Comparison of ENCODE assay signal across 42 mouse cellular contexts in the genomic region with DNA sequence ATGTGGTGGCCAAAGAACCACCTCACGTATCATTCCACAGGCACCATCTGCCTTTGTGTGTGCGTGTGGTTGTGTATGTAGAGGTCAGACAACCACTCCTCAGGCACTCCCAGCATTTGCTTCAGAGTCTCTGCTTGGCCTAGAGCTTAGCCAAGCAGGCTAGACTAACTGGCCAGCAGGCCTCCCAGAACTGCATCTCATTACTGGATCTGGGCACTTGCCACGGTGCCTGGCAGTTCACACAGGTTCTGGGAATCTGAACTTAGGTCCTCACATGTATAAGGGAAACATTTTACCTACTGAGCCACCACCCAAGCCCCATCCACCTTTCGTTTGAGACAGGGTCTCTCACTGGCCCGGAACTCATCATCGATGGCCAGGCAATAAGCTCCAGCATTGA. TPM values are rescaled to one million over a fixed set of nuclear protein-coding genes. Genes with fewer than 3 reads are reported as not detected.
DNase-seq lines count a peak whose midpoint lies in the region; ATAC-seq and TF ChIP-seq lines count a peak whose summit lies in the region.
"Had no signal": no experiment of that assay in that cellular context is flagged by ENCODE, and none has a peak within 500 bp of the region (broad histone marks: within the 10 kb centered on the region; RNA-seq: fewer than 3 reads in every experiment).

No protein-coding gene starts in this region.

- H3K27me3 ChIP-seq in hindbrain, postnatal 0 days (ENCODE audit: insufficient read depth, low read length) = no peaks in the 10 kb centered on the region
- no peaks in the 10 kb centered on the region for H3K27me3 ChIP-seq in hindbrain, embryonic 10.5 days (ENCODE audit: insufficient read depth, poor library complexity, severe bottlenecking)
- H3K27me3 ChIP-seq: embryonic facial prominence, embryonic 13.5 days; forebrain, embryonic 12.5 days; hindbrain, embryonic 13.5 days had no signal

- H3K27ac ChIP-seq in hindbrain, postnatal 0 days = no peak overlapping the region
- H3K27ac ChIP-seq in hindbrain, embryonic 10.5 days = no peak overlapping the region
- 0 out of 2 replicates have a peak overlapping the region, but pooled peaks have one; percentile 4 for H3K27ac ChIP-seq in brown adipose tissue, adult 24 weeks (replicated peaks; ENCODE audit: low read depth, low read length)
- H3K27ac ChIP-seq: embryonic facial prominence, embryonic 13.5 days; forebrain, embryonic 12.5 days; hindbrain, embryonic 13.5 days had no signal

- no peak for TF ChIP-seq CTCF in hindbrain, postnatal 0 days (IDR thresholded peaks at IDR 0.05; ENCODE audit: low read depth)

- H3K36me3 ChIP-seq in hindbrain, postnatal 0 days (ENCODE audit: insufficient read depth, low read length) = no peaks in the 10 kb centered on the region
- H3K36me3 ChIP-seq in hindbrain, embryonic 10.5 days = peaks cover 14% of the 10 kb centered on the region
- H3K36me3 ChIP-seq: forebrain, embryonic 12.5 days; hindbrain, embryonic 13.5 days had no signal

- H3K4me1 ChIP-seq in hindbrain, postnatal 0 days (ENCODE audit: insufficient read depth, low read length) = no peaks in the 10 kb centered on the region
- H3K4me1 ChIP-seq in hindbrain, embryonic 10.5 days (replicated peaks) = peaks cover 6% of the 10 kb centered on the region
- peaks cover 4% of the 10 kb centered on the region for H3K4me1 ChIP-seq in brown adipose tissue, adult 24 weeks (ENCODE audit: control insufficient read depth, insufficient read depth, insufficient read length, low read length)
- H3K4me1 ChIP-seq: forebrain, embryonic 12.5 days; hindbrain, embryonic 13.5 days had no signal

- no peak for ATAC-seq in hindbrain, postnatal 0 days
- ATAC-seq: forebrain, postnatal 0 days; intestine, postnatal 0 days; midbrain, embryonic 16.5 days had no signal

- DNase-seq in hindbrain, postnatal 0 days (ENCODE audit: low spot score) = peak; percentile 9
- no peak for DNase-seq in hindbrain, embryonic 10.5 days (ENCODE audit: low spot score)
- peak; percentile 19 to 50 for DNase-seq in kidney, postnatal 25 days
- no peak for DNase-seq in kidney, postnatal 4 days
- DNase-seq in skeletal muscle tissue, adult 2 months (ENCODE audit: low read depth, low spot score) = peak; percentile 25
- DNase-seq: adrenal gland, adult 2 months; adrenal gland, postnatal 36 days; B cell, adult 2 months; cerebellum, adult 8-10 months; forebrain, postnatal 0 days; gastrocnemius, postnatal 25 days; heart, adult 18-20 months; heart, postnatal 36 days; lung, postnatal 36 days; right cerebral cortex, postnatal 25 days; spleen, adult 18-20 months; thymus, adult 2 months; thymus, postnatal 36 days had no signal

- no peaks in the 10 kb centered on the region for H3K9me3 ChIP-seq in hindbrain, postnatal 0 days (ENCODE audit: low read length)
- H3K9me3 ChIP-seq in hindbrain, embryonic 10.5 days = no peaks in the 10 kb centered on the region
- H3K9me3 ChIP-seq: embryonic facial prominence, embryonic 13.5 days; forebrain, embryonic 12.5 days; hindbrain, embryonic 13.5 days had no signal

- no peak overlapping the region for H3K9ac ChIP-seq in hindbrain, postnatal 0 days (replicated peaks; ENCODE audit: low read length)
- H3K9ac ChIP-seq: embryonic facial prominence, embryonic 13.5 days; forebrain, embryonic 12.5 days; forebrain, postnatal 0 days; hindbrain, embryonic 13.5 days had no signal

- no peak overlapping the region for H3K4me2 ChIP-seq in hindbrain, postnatal 0 days (ENCODE audit: low read depth, low read length)
- H3K4me2 ChIP-seq: embryonic facial prominence, embryonic 13.5 days; forebrain, embryonic 12.5 days; heart, embryonic 11.5 days; hindbrain, embryonic 13.5 days; liver, embryonic 11.5 days; midbrain, embryonic 11.5 days had no signal

- WGBS in hindbrain, postnatal 0 days = 76% methylated on average over 6 of the region's 6 CpGs
- 91% methylated on average over 6 of the region's 6 CpGs for WGBS in hindbrain, embryonic 10.5 days

- H3K4me3 ChIP-seq in hindbrain, postnatal 0 days (ENCODE audit: low read length) = no peak overlapping the region
- no peak overlapping the region for H3K4me3 ChIP-seq in hindbrain, embryonic 10.5 days
- H3K4me3 ChIP-seq in brown adipose tissue, adult 24 weeks (ENCODE audit: insufficient read depth, low read depth, low read length) = no peak overlapping the region
- H3K4me3 ChIP-seq: embryonic facial prominence, embryonic 13.5 days; erythroblast, embryonic 14.5 days; forebrain, embryonic 12.5 days; hindbrain, embryonic 13.5 days had no signal

RNA-seq across cellular contexts. Expression of a gene that starts 10.2 kb away (rescaled TPM):
- 4.0 and 5.6 TPM in 2 replicates for total RNA-seq in hindbrain, postnatal 0 days (2014; rRNA removed)
- 4.4 and 4.6 TPM in 2 replicates for polyA plus RNA-seq in hindbrain, postnatal 0 days (2015; fragmentation: Nextera tagmentation; extraction: Ambion mirVana)
- 7.5 and 9.1 TPM in 2 replicates for polyA plus RNA-seq in hindbrain, embryonic 10.5 days (2016; fragmentation: Nextera tagmentation; extraction: Ambion mirVana)
- 2.7 and 3.7 TPM in 2 replicates for polyA plus RNA-seq in brown adipose tissue, adult 24 weeks (2012; ENCODE audit: insufficient read depth, insufficient read length, missing spikeins)

RNA-seq across cellular contexts. Expression of a gene that starts 10.2 kb away (rescaled TPM):
- total RNA-seq in hindbrain, postnatal 0 days (2014; rRNA removed) = 35.0 and 40.3 TPM in 2 replicates
- 8.7 and 9.5 TPM in 2 replicates for polyA plus RNA-seq in hindbrain, postnatal 0 days (2015; fragmentation: Nextera tagmentation; extraction: Ambion mirVana)
- polyA plus RNA-seq in hindbrain, embryonic 10.5 days (2016; fragmentation: Nextera tagmentation; extraction: Ambion mirVana) = 6.4 and 6.8 TPM in 2 replicates
- 20.4 and 24.9 TPM in 2 replicates for polyA plus RNA-seq in brown adipose tissue, adult 24 weeks (2012; ENCODE audit: insufficient read depth, insufficient read length, missing spikeins)

RNA-seq across cellular contexts. Expression of a gene that starts 41.6 kb away (rescaled TPM):
- total RNA-seq in hindbrain, postnatal 0 days (2014; rRNA removed) = not detected in 2 replicates
- not detected in 2 replicates for polyA plus RNA-seq in hindbrain, postnatal 0 days (2015; fragmentation: Nextera tagmentation; extraction: Ambion mirVana)
- polyA plus RNA-seq in hindbrain, embryonic 10.5 days (2016; fragmentation: Nextera tagmentation; extraction: Ambion mirVana) = not detected in 2 replicates
- not detected in 2 replicates for polyA plus RNA-seq in brown adipose tissue, adult 24 weeks (2012; ENCODE audit: insufficient read depth, insufficient read length, missing spikeins)
- total RNA-seq: adrenal gland, adult 2 months; adrenal gland, postnatal 36 days; common myeloid progenitor, adult 5-6 weeks; forebrain, postnatal 0 days; gastrocnemius, postnatal 25 days; heart, adult 18-20 months; heart, postnatal 36 days; layer of hippocampus, adult 18-20 months; layer of hippocampus, postnatal 10 days; left cerebral cortex, adult 18-20 months; left cerebral cortex, postnatal 14 days; megakaryocyte, adult 5-6 weeks; neutrophil, adult 5-6 weeks had no signal
- polyA plus RNA-seq: adrenal gland, adult 2 months; brain, embryonic 14.5 days; embryonic facial prominence, embryonic 13.5 days; erythroblast, embryonic 14.5 days; forebrain, embryonic 12.5 days; forebrain, postnatal 0 days; heart, embryonic 11.5 days; heart, embryonic 16.5 days; hindbrain, embryonic 13.5 days; intestine, postnatal 0 days; limb, embryonic 11.5 days; liver, embryonic 11.5 days; liver, embryonic 16.5 days; lung, embryonic 16.5 days; midbrain, embryonic 11.5 days; midbrain, embryonic 16.5 days; neural tube, embryonic 11.5 days; stomach, embryonic 16.5 days; thymus, adult 2 months had no signal

Comparison
In these comparisons a context has a peak if more than half of its experiments do, and no peak if none do; other contexts are left out.
1. DNase-seq: peak in hindbrain, postnatal 0 days (single experiment), kidney, postnatal 25 days (2 of 2) and skeletal muscle tissue, adult 2 months (single experiment); none in hindbrain, embryonic 10.5 days (single experiment) and kidney, postnatal 4 days (0 of 2).